Mouse (Mus musculus) megakaryocyte, embryonic 14.5 days (primary cell): Measurements from ENCODE around the gene Ociad2.

Experiments
- FLI1 ChIP-seq: IDR thresholded peaks from 2 replicates; pipeline ENCODE4 v1.6.1; 2012; ENCODE audit warnings: low read length, inconsistent platforms, mixed read lengths
- GATA1 ChIP-seq: IDR thresholded peaks from 3 replicates; pipeline ENCODE4 v1.6.1; 2012; ENCODE audit warnings: mixed read lengths, low read length, inconsistent platforms, borderline replicate concordance

DNA sequence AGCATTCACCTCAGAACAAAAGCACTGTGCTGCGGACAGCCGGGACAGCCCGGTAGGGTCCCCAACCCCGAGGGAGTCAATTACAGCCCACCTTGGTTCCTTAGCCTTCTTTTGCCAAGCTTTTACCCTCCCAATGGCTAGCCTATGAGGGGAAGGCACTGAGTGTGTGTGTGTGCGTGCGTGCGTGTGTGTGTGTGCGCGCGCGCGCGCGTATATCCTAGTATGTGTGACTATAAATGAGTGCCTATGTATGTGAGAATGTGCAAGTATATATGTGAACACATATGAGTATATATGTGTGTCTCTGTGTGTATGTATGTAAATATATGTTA, 2.0 kb downstream of the Ociad2 start:
- TF ChIP-seq GATA1 (no peak), FLI1 (no peak)
